Mouse (Mus musculus) myocyte (in vitro differentiated cells): Measurements from ENCODE around the gene 2310033P09Rik.

Source experiments
- E2F4 ChIP-seq: IDR thresholded peaks from one replicate; pipeline ENCODE4 v1.6.1; 2011; ENCODE audit warnings: mild to moderate bottlenecking, control low read depth, moderate library complexity; ENCODE audit not compliant: insufficient read depth
- MAX ChIP-seq: IDR thresholded peaks from one replicate; pipeline ENCODE4 v1.6.1; 2011; ENCODE audit warnings: low read depth, mild to moderate bottlenecking, control low read depth
- MYOD1 ChIP-seq, 3 experiments: IDR thresholded peaks; one replicate each; pipeline ENCODE4 v1.6.1; 2011; ENCODE audit warnings: control low read depth in 2 of 3, low read depth in 2 of 3, mild to moderate bottlenecking in 2 of 3, moderate library complexity in 1 of 3; ENCODE audit not compliant: insufficient read length in 2 of 3, control insufficient read depth in 1 of 3
- POLR2A ChIP-seq: IDR thresholded peaks from one replicate; pipeline ENCODE4 v1.6.1; 2011; ENCODE audit warnings: low read depth, mild to moderate bottlenecking, control low read depth, moderate library complexity; ENCODE audit not compliant: insufficient read length
- SRF ChIP-seq: IDR thresholded peaks from one replicate; pipeline ENCODE4 v1.6.1; 2011; ENCODE audit warnings: low read depth; ENCODE audit not compliant: control insufficient read depth, insufficient read length
- TCF12 ChIP-seq: IDR thresholded peaks from one replicate; pipeline ENCODE4 v1.6.1; 2011; ENCODE audit warnings: mild to moderate bottlenecking, control low read depth; ENCODE audit not compliant: poor library complexity, insufficient read depth, severe bottlenecking
- USF1 ChIP-seq: IDR thresholded peaks from one replicate; pipeline ENCODE4 v1.6.1; 2011; ENCODE audit warnings: low read depth, mild to moderate bottlenecking, control low read depth, moderate library complexity

DNA sequence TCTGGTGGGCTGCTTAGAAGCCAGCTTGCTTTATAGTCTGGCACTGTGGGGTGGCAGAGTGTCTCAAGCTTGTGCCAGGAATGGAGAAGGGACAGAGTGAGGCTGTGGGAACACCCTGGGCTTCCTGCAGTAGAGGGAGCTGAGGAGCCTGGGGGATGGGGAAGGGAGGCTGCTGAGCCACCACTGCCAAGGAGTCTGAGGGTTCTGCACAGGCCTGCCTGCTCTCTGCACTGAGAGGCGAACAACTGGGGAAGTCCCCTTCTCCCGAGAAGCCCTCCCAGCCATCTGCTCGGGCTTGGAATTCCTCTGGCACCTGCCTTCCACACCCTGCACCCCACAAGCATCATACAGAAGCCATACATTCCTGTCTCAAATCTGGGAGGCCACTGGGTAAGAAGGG is 33.7 kb downstream of the 2310033P09Rik start:
- TF ChIP-seq POLR2A: no peak
- no peak for TF ChIP-seq TCF12
- no peak for TF ChIP-seq E2F4
- no peak for TF ChIP-seq MYOD1 (IDR thresholded peaks at IDR 0.05; ENCODE audit: control insufficient read depth in 1 of 3, insufficient read length in 2 of 3, low read depth in 2 of 3)
- TF ChIP-seq MAX: no peak
- TF ChIP-seq USF1: no peak
- no peak for TF ChIP-seq SRF
